Mouse (Mus musculus): ENCODE measurements around the gene Fam241a. TPM values are rescaled to one million over a fixed set of nuclear protein-coding genes. Genes with fewer than 3 reads are reported as not detected.
A peak's percentile ranks its signal among the peaks of the same experiment; 100 is the strongest.

Fam241a gene
- polyA plus RNA-seq, 2 experiments: 6.3 to 11.7 TPM

GRCm38 (mm10) chr3:127915656-127916334 lies 19.7 kb upstream of the Fam241a start:
- Histone ChIP-seq H3K4me2 (replicated peaks; ENCODE audit: low read depth, low read length, severe bottlenecking) (no peak overlapping the region), H3K27ac (replicated peaks; ENCODE audit: low read depth, low read length) (no peak overlapping the region), H3K4me1 (ENCODE audit: control insufficient read depth, insufficient read depth, low read length) (peaks cover 4% of the 10 kb centered on the region; the same call in 1 of the 2 replicates), H3K27me3 (ENCODE audit: control insufficient read depth, insufficient read depth, low read length) (no peaks in the 10 kb centered on the region), H3K9me3 (ENCODE audit: control insufficient read depth, low read length) (no peaks in the 10 kb centered on the region), H3K36me3 (ENCODE audit: control insufficient read depth, insufficient read depth, low read length) (no peaks in the 10 kb centered on the region), H3K4me3 (replicated peaks; ENCODE audit: low read length) (no peak overlapping the region), H3K9ac (ENCODE audit: low read depth, low read length, severe bottlenecking) (no peak overlapping the region)
- WGBS: 91% methylated on average over 3 of the region's 3 CpGs
- ATAC-seq (ENCODE audit: low FRiP score, low read depth) (no peak), DNase-seq (ENCODE audit: low spot score) (no peak)
- no peak for TF ChIP-seq POLR2A (IDR thresholded peaks at IDR 0.05; ENCODE audit: borderline replicate concordance, extremely low read depth, insufficient read depth, insufficient read length)

- Histone ChIP-seq H3K36me3 (ENCODE audit: control insufficient read depth, insufficient read depth, low read length) (no peaks in the 10 kb centered on the region), H3K4me3 (replicated peaks; ENCODE audit: low read length) (no peak overlapping the region), H3K4me2 (replicated peaks; ENCODE audit: low read depth, low read length, severe bottlenecking) (peak overlapping the region; percentile 10; the same call in 1 of the 2 replicates), H3K9ac (ENCODE audit: low read depth, low read length, severe bottlenecking) (no peak overlapping the region), H3K27ac (replicated peaks; ENCODE audit: low read depth, low read length) (no peak overlapping the region; the same call in 1 of the 2 replicates), H3K27me3 (ENCODE audit: control insufficient read depth, insufficient read depth, low read length) (no peaks in the 10 kb centered on the region), H3K9me3 (ENCODE audit: control insufficient read depth, low read length) (no peaks in the 10 kb centered on the region), H3K4me1 (ENCODE audit: control insufficient read depth, insufficient read depth, low read length) (peaks cover 4% of the 10 kb centered on the region; the same call in 1 of the 2 replicates)
- ATAC-seq (ENCODE audit: low FRiP score, low read depth) (no peak), DNase-seq (ENCODE audit: low spot score) (no peak)
- 36% methylated on average over 16 of the region's 16 CpGs for WGBS
- no peak for TF ChIP-seq POLR2A (IDR thresholded peaks at IDR 0.05; ENCODE audit: borderline replicate concordance, extremely low read depth, insufficient read depth, insufficient read length)
These were observed 18.0 kb upstream of the Fam241a start for GRCm38 (mm10) chr3:127913885-127914709.

GRCm38 (mm10) chr3:127909941-127910340 lies 13.8 kb upstream of the Fam241a start:
- H3K4me3 ChIP-seq (replicated peaks; ENCODE audit: low read length): no peak overlapping the region
- H3K4me2 ChIP-seq (replicated peaks; ENCODE audit: low read depth, low read length, severe bottlenecking): no peak overlapping the region
- no peaks in the 10 kb centered on the region for H3K36me3 ChIP-seq (ENCODE audit: control insufficient read depth, insufficient read depth, low read length)
- no peak overlapping the region for H3K27ac ChIP-seq (replicated peaks; ENCODE audit: low read depth, low read length)
- peaks cover 4% of the 10 kb centered on the region; the same call in 1 of the 2 replicates for H3K4me1 ChIP-seq (ENCODE audit: control insufficient read depth, insufficient read depth, low read length)
- ATAC-seq (ENCODE audit: low FRiP score, low read depth) (no peak), DNase-seq (ENCODE audit: low spot score) (no peak)
- 66% methylated on average over 7 of the region's 7 CpGs for WGBS
- no peak overlapping the region for H3K9ac ChIP-seq (ENCODE audit: low read depth, low read length, severe bottlenecking)
- H3K27me3 ChIP-seq (ENCODE audit: control insufficient read depth, insufficient read depth, low read length): no peaks in the 10 kb centered on the region
- no peak for TF ChIP-seq POLR2A (IDR thresholded peaks at IDR 0.05; ENCODE audit: borderline replicate concordance, extremely low read depth, insufficient read depth, insufficient read length)
- no peaks in the 10 kb centered on the region for H3K9me3 ChIP-seq (ENCODE audit: control insufficient read depth, low read length)

GRCm38 (mm10) chr3:127894981-127895779 lies 944 bp downstream of the Fam241a start:
- no peak for ATAC-seq (ENCODE audit: low FRiP score, low read depth)
- H3K27me3 ChIP-seq (ENCODE audit: control insufficient read depth, insufficient read depth, low read length): peaks cover 19% of the 10 kb centered on the region; the same call in 1 of the 2 replicates
- no peaks in the 10 kb centered on the region for H3K36me3 ChIP-seq (ENCODE audit: control insufficient read depth, insufficient read depth, low read length)
- no peak for TF ChIP-seq POLR2A (IDR thresholded peaks at IDR 0.05; ENCODE audit: borderline replicate concordance, extremely low read depth, insufficient read depth, insufficient read length)
- WGBS: 42% methylated on average over 7 of the region's 7 CpGs
- H3K27ac ChIP-seq (replicated peaks; ENCODE audit: low read depth, low read length): no peak overlapping the region
- no peak for DNase-seq (ENCODE audit: low spot score)
- no peaks in the 10 kb centered on the region for H3K9me3 ChIP-seq (ENCODE audit: control insufficient read depth, low read length)
- H3K4me2 ChIP-seq (replicated peaks; ENCODE audit: low read depth, low read length, severe bottlenecking): peak overlapping the region; percentile 81
- H3K4me3 ChIP-seq (replicated peaks; ENCODE audit: low read length): peak overlapping the region; percentile 71
- no peaks in the 10 kb centered on the region for H3K4me1 ChIP-seq (ENCODE audit: control insufficient read depth, insufficient read depth, low read length)
- peak overlapping the region; percentile 61 for H3K9ac ChIP-seq (ENCODE audit: low read depth, low read length, severe bottlenecking)

GRCm38 (mm10) chr3:127893902-127894301 lies 2.2 kb downstream of the Fam241a start:
- no peak for ATAC-seq (ENCODE audit: low FRiP score, low read depth)

More at GRCm38 (mm10) chr3:127893902-127894301, 2.2 kb downstream of the Fam241a start:
- peak; percentile 6 for DNase-seq (ENCODE audit: low spot score)
- Histone ChIP-seq H3K4me2 (replicated peaks; ENCODE audit: low read depth, low read length, severe bottlenecking) (no peak overlapping the region), H3K36me3 (ENCODE audit: control insufficient read depth, insufficient read depth, low read length) (no peaks in the 10 kb centered on the region), H3K4me3 (replicated peaks; ENCODE audit: low read length) (no peak overlapping the region), H3K27me3 (ENCODE audit: control insufficient read depth, insufficient read depth, low read length) (peaks cover 19% of the 10 kb centered on the region; the same call in 1 of the 2 replicates), H3K9me3 (ENCODE audit: control insufficient read depth, low read length) (no peaks in the 10 kb centered on the region), H3K27ac (replicated peaks; ENCODE audit: low read depth, low read length) (no peak overlapping the region), H3K9ac (ENCODE audit: low read depth, low read length, severe bottlenecking) (no peak overlapping the region), H3K4me1 (ENCODE audit: control insufficient read depth, insufficient read depth, low read length) (no peaks in the 10 kb centered on the region)
- no peak for TF ChIP-seq POLR2A (IDR thresholded peaks at IDR 0.05; ENCODE audit: borderline replicate concordance, extremely low read depth, insufficient read depth, insufficient read length)
- WGBS: 76% methylated on average over 7 of the region's 7 CpGs

Data from limb, embryonic 14.5 days (tissue).